Mouse (Mus musculus): Measurements from ENCODE around the gene Alg9. TPM values are rescaled to one million over a fixed set of nuclear protein-coding genes. Genes with fewer than 3 reads are reported as not detected.

Gene Alg9
- polyA plus RNA-seq, 1 experiment from 2014 or later: 42.8 TPM

DNA sequence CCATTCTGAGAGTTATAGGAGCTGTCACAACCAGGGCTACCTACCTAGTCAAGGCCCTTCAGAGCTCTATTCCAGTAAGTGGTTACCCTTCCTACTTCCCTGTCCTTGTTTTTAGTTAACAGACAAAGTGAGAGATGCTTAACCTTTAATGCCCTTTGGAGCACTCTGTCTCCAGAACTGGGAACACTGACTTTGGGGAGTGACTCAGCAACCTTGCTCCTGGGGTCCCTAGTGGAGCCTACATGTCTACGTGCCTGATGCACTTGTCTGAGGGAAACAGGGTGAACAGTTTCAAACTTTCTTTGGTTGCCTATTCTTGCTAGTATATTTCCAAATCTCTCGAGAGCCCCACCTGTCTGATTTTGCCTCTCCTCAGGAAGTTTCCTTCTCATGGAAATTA lies 32.1 kb upstream of the Alg9 start:
- H3K9ac ChIP-seq (replicated peaks): no peak overlapping the region
- no peaks in the 10 kb centered on the region for H3K36me3 ChIP-seq
- H3K9me3 ChIP-seq: no peaks in the 10 kb centered on the region
- H3K4me3 ChIP-seq: no peak overlapping the region
- H3K27me3 ChIP-seq: peaks cover 25% of the 10 kb centered on the region
- 77% methylated on average over 2 of the region's 2 CpGs for WGBS
- no peak overlapping the region for H3K4me2 ChIP-seq (replicated peaks)
- H3K4me1 ChIP-seq: peaks cover 17% of the 10 kb centered on the region
- no peak overlapping the region for H3K27ac ChIP-seq (replicated peaks)
- ATAC-seq (ENCODE audit: low FRiP score, low read depth): no peak

DNA sequence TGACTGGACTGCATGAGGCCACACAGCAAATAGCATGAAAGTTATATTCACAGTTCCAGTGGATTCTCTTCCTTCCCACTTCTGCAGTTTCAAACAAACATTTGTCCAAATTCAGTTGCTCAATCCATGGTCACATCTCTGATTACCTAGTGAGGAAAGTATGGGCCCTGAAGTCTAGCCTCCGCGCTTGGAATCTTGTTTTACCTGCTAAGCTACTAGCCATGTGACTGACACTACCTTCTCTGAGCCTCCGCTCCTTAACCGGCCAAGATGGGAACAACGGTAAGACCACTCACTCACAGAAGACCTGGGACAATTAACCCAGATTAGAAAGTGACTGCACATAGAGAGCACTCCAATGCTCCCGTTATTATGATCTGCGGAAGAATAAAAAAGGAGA lies 29.0 kb upstream of the Alg9 start:
- H3K9me3 ChIP-seq: no peaks in the 10 kb centered on the region
- peak overlapping the region; percentile 57 for H3K4me2 ChIP-seq (replicated peaks)
- 13% methylated on average over 7 of the region's 7 CpGs for WGBS
- H3K27me3 ChIP-seq: peaks cover 23% of the 10 kb centered on the region
- H3K4me1 ChIP-seq: peaks cover 8% of the 10 kb centered on the region
- peak overlapping the region; percentile 33 for H3K4me3 ChIP-seq
- peak overlapping the region; percentile 44 for H3K9ac ChIP-seq (replicated peaks)
- no peaks in the 10 kb centered on the region for H3K36me3 ChIP-seq
- H3K27ac ChIP-seq (replicated peaks): no peak overlapping the region
- ATAC-seq (ENCODE audit: low FRiP score, low read depth): no peak

DNA sequence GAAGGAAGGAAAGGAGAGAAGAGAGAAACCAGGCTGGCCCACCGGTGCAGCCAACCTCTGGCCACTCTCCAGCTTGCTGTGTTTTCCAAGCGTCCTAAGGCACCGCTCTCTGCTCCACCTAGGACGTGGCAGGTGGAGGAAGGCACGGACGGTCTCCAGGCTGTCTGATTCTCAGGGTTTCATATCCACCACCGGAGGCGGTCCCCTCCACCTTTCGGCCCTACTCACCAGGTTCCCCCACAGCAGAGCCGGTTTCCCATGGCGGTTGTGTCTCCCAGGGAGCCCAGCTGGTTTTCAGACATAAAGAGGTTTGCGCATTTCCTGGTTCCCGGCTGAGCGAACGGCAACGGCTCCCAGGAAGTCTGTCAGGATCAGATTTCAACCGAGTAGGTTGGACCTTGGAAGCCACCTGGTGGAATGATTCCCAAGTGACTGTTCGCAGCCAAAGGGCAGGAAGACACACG lies 28.6 kb upstream of the Alg9 start, which contains the start of gene 2310030G06Rik:
Gene 2310030G06Rik (minus strand): TSS at position 323 of the 464 bp plus-strand sequence.
- peak within 1 kb of the TSS; percentile 44 for H3K9ac ChIP-seq (replicated peaks)
- 2% methylated on average over 19 of the region's 19 CpGs for WGBS

DNA sequence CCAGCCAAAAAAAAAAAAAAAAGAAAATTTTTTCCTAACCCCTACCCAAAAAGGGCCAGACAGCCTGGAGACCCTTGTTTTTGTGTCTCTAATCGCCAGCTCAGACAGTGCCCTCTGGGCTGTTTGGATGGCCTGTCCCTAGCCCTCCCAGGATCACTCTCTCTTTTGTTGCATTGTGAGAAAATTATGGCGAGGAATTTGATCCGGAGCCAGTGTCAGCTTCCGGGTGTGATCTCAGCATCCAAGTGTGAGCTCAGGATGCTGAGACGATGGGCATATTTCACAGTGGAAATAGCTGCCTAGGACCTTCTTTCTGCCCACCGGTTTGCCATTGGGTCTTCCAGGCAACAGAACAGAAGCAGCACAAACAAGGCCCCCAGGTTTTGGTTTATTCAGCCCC lies 24.1 kb upstream of the Alg9 start:
- Histone ChIP-seq H3K4me2 (replicated peaks) (no peak overlapping the region), H3K27me3 (peaks cover 19% of the 10 kb centered on the region), H3K9me3 (no peaks in the 10 kb centered on the region), H3K4me1 (peaks cover 11% of the 10 kb centered on the region), H3K27ac (replicated peaks) (no peak overlapping the region), H3K9ac (replicated peaks) (no peak overlapping the region), H3K4me3 (no peak overlapping the region), H3K36me3 (no peaks in the 10 kb centered on the region)
- WGBS: 79% methylated on average over 6 of the region's 6 CpGs
- no peak for ATAC-seq (ENCODE audit: low FRiP score, low read depth)

More for the DNA sequence above, 28.6 kb upstream of the Alg9 start, which contains the start of gene 2310030G06Rik:
- peaks cover 8% of the 10 kb centered on the region for H3K4me1 ChIP-seq
- no peaks in the 10 kb centered on the region for H3K9me3 ChIP-seq
- ATAC-seq (ENCODE audit: low FRiP score, low read depth): no peak
- no peaks in the 10 kb centered on the region for H3K36me3 ChIP-seq
- H3K4me2 ChIP-seq (replicated peaks): peak within 1 kb of the TSS; percentile 57
- H3K27me3 ChIP-seq: peaks cover 23% of the 10 kb centered on the region
- H3K4me3 ChIP-seq: peak within 1 kb of the TSS; percentile 33
- H3K27ac ChIP-seq (replicated peaks): no peak within 1 kb of the TSS

DNA sequence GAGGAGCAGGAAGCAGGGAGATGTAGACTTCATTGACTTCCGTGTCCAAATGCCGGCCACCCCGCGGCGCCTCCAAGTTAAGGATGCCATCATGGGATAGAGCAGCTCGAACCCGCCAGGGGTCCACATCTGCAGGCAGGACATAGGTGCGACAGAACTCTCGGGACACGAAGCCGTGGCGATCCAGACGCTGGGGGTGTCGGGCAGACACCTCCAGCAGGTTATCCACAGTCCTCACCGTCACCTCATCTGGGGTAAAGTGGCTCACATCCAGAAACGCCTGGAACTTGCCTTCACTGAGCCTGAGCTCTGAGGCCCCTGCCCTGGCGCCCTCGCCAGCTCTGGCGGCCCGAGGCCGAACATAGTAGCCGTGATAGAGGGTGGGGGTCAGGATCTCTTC lies 23.5 kb upstream of the Alg9 start, which contains the start of gene Cryab:
Gene Cryab (plus strand): TSS at position 3 of the 400 bp plus-strand sequence.
- Histone ChIP-seq H3K4me2 (replicated peaks) (no peak within 1 kb of the TSS), H3K9ac (replicated peaks) (no peak within 1 kb of the TSS), H3K4me3 (no peak within 1 kb of the TSS), H3K27me3 (peaks cover 13% of the 10 kb centered on the region; the same call in 1 of the 2 replicates), H3K9me3 (no peaks in the 10 kb centered on the region), H3K4me1 (peaks cover 6% of the 10 kb centered on the region), H3K27ac (replicated peaks) (no peak within 1 kb of the TSS), H3K36me3 (no peaks in the 10 kb centered on the region)
- no peak for ATAC-seq (ENCODE audit: low FRiP score, low read depth)
- 81% methylated on average over 22 of the region's 22 CpGs for WGBS

DNA sequence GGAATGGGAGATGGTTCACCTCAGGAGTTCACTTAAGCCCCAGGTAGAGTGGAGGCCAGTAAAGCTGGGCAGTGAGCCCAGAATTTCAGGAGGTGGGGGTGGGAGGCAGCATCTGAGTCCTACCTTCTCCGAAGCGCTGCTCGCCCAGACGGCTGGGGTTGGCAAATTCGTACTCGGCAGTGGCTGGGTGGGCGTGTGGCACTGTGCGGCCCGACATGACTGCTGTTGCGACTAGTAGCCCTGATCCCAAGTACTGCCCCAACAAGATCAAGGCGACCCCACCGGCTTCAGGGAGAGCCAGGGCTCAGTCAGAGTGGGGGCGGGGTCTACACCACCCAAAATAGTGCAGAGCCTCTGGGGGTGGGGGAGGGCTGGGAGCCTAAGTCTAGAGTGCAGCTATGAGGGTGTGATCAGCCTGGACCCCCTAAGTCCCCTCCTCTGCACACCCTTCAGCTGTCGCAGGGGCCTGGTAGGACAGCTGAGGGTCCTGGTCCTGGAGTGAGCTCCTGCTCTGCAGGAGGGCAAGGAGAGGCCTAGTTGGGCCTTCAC lies 22.7 kb upstream of the Alg9 start, which contains the start of gene Hspb2:
Gene Hspb2 (minus strand): TSS at position 301 of the 549 bp plus-strand sequence.
- no peaks in the 10 kb centered on the region for H3K36me3 ChIP-seq
- H3K27me3 ChIP-seq: 0 out of 2 replicates have a peak, but pooled peaks cover 5% of the 10 kb centered on the region
- 75% methylated on average over 14 of the region's 14 CpGs for WGBS
- H3K4me3 ChIP-seq: no peak within 1 kb of the TSS
- no peak within 1 kb of the TSS for H3K27ac ChIP-seq (replicated peaks)
- no peak for ATAC-seq (ENCODE audit: low FRiP score, low read depth)
- no peaks in the 10 kb centered on the region for H3K9me3 ChIP-seq
- H3K4me2 ChIP-seq (replicated peaks): no peak within 1 kb of the TSS
- H3K9ac ChIP-seq (replicated peaks): no peak within 1 kb of the TSS
- H3K4me1 ChIP-seq: peaks cover 4% of the 10 kb centered on the region; the same call in 1 of the 2 replicates

DNA sequence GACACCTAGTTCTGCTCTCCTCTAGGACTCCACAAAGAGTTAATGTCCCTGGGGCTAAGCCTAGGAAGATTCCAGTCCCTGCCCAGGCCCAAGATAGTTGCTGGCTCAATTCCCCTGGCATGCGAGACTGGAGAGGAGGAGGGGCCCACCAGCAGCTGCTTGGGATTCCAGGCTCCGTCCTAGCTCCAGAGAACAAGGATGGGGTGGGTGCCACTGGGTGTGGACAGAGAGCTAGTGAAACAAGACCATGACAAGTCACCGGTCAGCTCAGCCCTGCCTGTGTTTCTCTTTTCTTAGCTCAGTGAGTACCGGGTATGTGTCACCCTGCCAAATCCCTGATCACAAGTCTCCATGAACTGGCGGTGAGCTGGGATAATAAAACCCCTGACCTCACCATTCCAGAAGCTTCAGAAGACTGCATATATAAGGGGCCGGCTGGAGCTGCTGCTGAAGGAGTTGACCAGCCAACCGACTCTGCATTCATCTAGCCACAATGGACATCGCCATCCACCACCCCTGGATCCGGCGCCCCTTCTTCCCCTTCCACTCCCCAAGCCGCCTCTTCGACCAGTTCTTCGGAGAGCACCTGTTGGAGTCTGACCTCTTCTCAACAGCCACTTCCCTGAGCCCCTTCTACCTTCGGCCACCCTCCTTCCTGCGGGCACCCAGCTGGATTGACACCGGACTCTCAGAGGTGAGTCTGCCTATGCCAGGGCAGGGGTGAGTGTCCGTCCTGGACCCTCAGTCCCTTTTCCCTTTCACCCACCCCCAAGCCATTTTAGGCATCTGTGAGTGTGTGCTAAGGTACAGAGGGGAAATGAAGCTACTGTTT lies 21.8 kb upstream of the Alg9 start:
- H3K4me3 ChIP-seq: no peak overlapping the region
- no peak overlapping the region for H3K4me2 ChIP-seq (replicated peaks)
- no peaks in the 10 kb centered on the region for H3K27me3 ChIP-seq
- H3K36me3 ChIP-seq: no peaks in the 10 kb centered on the region
- H3K9ac ChIP-seq (replicated peaks): no peak overlapping the region
- WGBS: 74% methylated on average over 17 of the region's 17 CpGs
- H3K9me3 ChIP-seq: no peaks in the 10 kb centered on the region
- ATAC-seq (ENCODE audit: low FRiP score, low read depth): no peak
- H3K4me1 ChIP-seq: peaks cover 4% of the 10 kb centered on the region; the same call in 1 of the 2 replicates
- H3K27ac ChIP-seq (replicated peaks): no peak overlapping the region

DNA sequence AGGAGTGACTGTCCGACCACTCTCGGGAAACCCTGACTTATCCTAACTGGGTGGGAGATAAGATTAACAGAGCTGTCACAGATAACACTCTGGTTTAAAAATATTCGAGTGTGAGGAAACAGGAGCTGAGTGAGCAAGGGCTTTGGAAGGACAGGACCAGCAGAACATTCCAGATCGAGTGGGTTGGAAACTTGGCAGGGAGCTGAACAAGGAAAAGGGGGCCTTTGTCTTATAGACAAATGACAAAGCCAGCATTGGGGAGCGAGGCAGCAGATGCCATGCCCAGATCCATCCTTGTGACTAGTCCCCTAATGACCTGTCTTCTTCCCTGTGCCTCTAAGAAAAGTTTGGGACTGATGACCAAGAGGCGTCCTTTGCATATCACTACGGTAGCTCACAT lies 20.9 kb upstream of the Alg9 start:
- Histone ChIP-seq H3K9me3 (no peaks in the 10 kb centered on the region), H3K4me2 (replicated peaks) (no peak overlapping the region), H3K4me1 (peaks cover 4% of the 10 kb centered on the region; the same call in 1 of the 2 replicates), H3K27me3 (no peaks in the 10 kb centered on the region), H3K36me3 (no peaks in the 10 kb centered on the region), H3K27ac (replicated peaks) (no peak overlapping the region), H3K9ac (replicated peaks) (no peak overlapping the region), H3K4me3 (no peak overlapping the region)
- WGBS: 81% methylated on average over 7 of the region's 7 CpGs
- ATAC-seq (ENCODE audit: low FRiP score, low read depth): no peak

DNA sequence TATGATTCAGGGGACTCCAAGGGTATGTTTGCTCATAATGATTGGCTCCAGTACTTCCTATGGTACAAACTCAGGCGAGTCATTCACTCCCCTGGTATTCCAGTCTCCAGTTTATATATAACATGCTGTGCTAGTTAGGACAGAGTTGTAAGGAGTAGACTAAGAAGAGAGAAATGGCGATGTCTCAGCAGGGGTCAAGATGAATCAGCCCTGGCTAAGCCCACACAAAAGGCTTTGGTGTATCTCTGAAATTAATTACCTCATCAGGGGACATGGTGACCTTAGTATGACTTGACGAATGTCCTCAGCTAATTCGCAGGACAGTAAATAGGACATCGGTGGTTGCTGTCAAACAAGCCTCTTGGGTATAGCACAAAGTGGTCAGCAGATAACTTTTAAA lies 18.1 kb upstream of the Alg9 start:
- Histone ChIP-seq H3K4me1 (peaks cover 4% of the 10 kb centered on the region; the same call in 1 of the 2 replicates), H3K9ac (replicated peaks) (no peak overlapping the region), H3K4me2 (replicated peaks) (no peak overlapping the region), H3K36me3 (no peaks in the 10 kb centered on the region), H3K9me3 (no peaks in the 10 kb centered on the region), H3K27ac (replicated peaks) (no peak overlapping the region), H3K4me3 (no peak overlapping the region), H3K27me3 (no peaks in the 10 kb centered on the region)
- no peak for ATAC-seq (ENCODE audit: low FRiP score, low read depth)
- 61% methylated on average over 5 of the region's 5 CpGs for WGBS

DNA sequence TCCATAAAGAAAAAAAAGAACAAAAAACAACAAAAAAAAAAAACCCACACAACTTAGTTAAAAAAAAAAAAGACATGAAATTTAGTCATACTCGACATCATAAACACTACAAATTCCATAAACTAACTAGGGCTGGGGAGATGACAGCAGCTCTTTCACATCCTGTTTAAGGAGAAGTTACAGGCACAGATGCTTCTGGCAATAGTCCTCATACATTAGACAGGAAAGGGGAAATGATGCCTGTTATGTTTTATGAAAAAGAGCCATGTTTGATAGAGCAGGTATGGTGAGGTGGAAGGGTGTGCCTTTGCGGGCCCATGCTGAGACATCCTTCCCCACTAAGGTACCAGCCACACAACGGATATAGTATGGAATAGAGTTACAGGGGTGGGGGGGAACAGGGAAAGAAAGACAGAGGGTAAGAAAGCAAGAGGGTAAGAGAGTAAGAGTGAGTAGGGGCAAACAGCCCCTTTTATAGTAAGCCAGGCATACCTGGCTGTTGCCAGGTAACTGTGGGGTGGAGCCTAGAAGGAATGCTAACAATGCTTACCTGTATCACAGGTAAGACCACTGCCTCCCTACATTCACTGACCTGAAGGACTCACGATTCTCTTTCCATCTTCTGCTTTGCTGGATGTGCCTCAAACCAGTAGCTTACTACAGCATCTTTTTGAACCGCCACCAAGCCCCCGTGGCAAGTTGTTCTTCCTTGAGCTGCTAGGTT lies 13.1 kb upstream of the Alg9 start:
- H3K27ac ChIP-seq (replicated peaks): no peak overlapping the region
- no peak overlapping the region for H3K4me3 ChIP-seq
- no peaks in the 10 kb centered on the region for H3K9me3 ChIP-seq
- no peak for ATAC-seq (ENCODE audit: low FRiP score, low read depth)
- no peaks in the 10 kb centered on the region for H3K27me3 ChIP-seq
- H3K9ac ChIP-seq (replicated peaks): no peak overlapping the region
- WGBS: 68% methylated on average over 6 of the region's 6 CpGs
- no peaks in the 10 kb centered on the region for H3K4me1 ChIP-seq
- H3K36me3 ChIP-seq: no peaks in the 10 kb centered on the region
- H3K4me2 ChIP-seq (replicated peaks): no peak overlapping the region

DNA sequence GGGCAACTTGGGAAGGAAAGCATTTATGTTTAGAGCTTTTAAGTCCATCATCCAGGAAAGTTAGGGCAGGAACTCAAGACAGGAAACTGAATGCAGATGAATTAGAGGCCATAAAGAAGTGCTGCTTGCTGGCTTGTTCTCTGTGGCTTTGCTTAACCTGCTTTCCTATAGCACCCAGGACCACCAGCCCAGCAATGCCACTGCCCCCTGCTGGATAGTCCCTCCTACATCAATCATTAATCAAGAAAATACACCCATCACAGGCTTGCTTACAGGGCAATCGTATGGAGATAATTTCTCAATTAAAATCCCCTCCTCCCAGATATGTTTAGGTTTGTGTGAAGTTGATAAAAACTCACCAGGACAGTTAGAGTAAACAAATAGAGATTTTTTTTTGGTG lies 11.5 kb upstream of the Alg9 start:
- WGBS: 82% methylated on average over 1 of the region's 1 CpGs

More for the DNA sequence above, 11.5 kb upstream of the Alg9 start:
- Histone ChIP-seq H3K36me3 (no peaks in the 10 kb centered on the region), H3K4me2 (replicated peaks) (no peak overlapping the region), H3K4me1 (peaks cover 5% of the 10 kb centered on the region), H3K27me3 (no peaks in the 10 kb centered on the region), H3K27ac (replicated peaks) (no peak overlapping the region), H3K4me3 (no peak overlapping the region), H3K9me3 (no peaks in the 10 kb centered on the region), H3K9ac (replicated peaks) (no peak overlapping the region)
- ATAC-seq (ENCODE audit: low FRiP score, low read depth): no peak

All from midbrain, embryonic 12.5 days (tissue).